Mouse (Mus musculus): ENCODE measurements around the gene Atp5j2. TPM values are rescaled to one million over a fixed set of nuclear protein-coding genes. Genes with fewer than 3 reads are reported as not detected.

Atp5j2 gene
- total RNA-seq, 2 experiments from 2014 or later: 1,105 to 1,150 TPM

GRCm38 (mm10) chr5:145201321-145201991, 9.6 kb upstream of the Atp5j2 start, which contains the start of gene Zkscan14:
Zkscan14 (minus strand) TSS chr5:145201868.
- DNase-seq: peak; percentile 88 to 89

- no peak for DNase-seq
Observed at GRCm38 (mm10) chr5:145200387-145200786, 8.5 kb upstream of the Atp5j2 start.

- DNase-seq: peak; percentile 95 to 96
Observed at GRCm38 (mm10) chr5:145190875-145191798, 725 bp downstream of the Atp5j2 start.

- DNase-seq: no peak
Observed at GRCm38 (mm10) chr5:145190373-145190772, 1.5 kb downstream of the Atp5j2 start.

GRCm38 (mm10) chr5:145189416-145189815, 2.4 kb downstream of the Atp5j2 start:
- no peak for DNase-seq

- no peak for DNase-seq
Observed at GRCm38 (mm10) chr5:145185244-145185643, 6.6 kb downstream of the Atp5j2 start.

GRCm38 (mm10) chr5:145178461-145178980, 13.3 kb downstream of the Atp5j2 start:
- DNase-seq: peak; percentile 26 to 40

- no peak for DNase-seq
Observed at GRCm38 (mm10) chr5:145167306-145167661, 24.6 kb downstream of the Atp5j2 start.

- DNase-seq: peak; percentile 99 to 100
Observed at GRCm38 (mm10) chr5:145166536-145167305, 25.1 kb downstream of the Atp5j2 start, which contains the start of the genes Ptcd1 and Cpsf4. Ptcd1 (minus strand) TSS chr5:145167108. Cpsf4 (plus strand) TSS chr5:145167213.

- DNase-seq: no peak
Observed at GRCm38 (mm10) chr5:145165184-145165583, 26.7 kb downstream of the Atp5j2 start.

- peak; percentile 13 to 27 for DNase-seq
Observed at GRCm38 (mm10) chr5:145164710-145165109, 27.2 kb downstream of the Atp5j2 start.

- no peak for DNase-seq
Observed at GRCm38 (mm10) chr5:145161361-145161760, 30.5 kb downstream of the Atp5j2 start.

- DNase-seq: no peak
Observed at GRCm38 (mm10) chr5:145152690-145153089, 39.2 kb downstream of the Atp5j2 start.

- no peak for DNase-seq
Observed at GRCm38 (mm10) chr5:145149294-145149693, 42.6 kb downstream of the Atp5j2 start.

- no peak for DNase-seq
Observed at GRCm38 (mm10) chr5:145147748-145148147, 44.1 kb downstream of the Atp5j2 start.

- DNase-seq: peak in 1 of 2 experiments; percentile 33
Observed at GRCm38 (mm10) chr5:145140611-145141010, 51.3 kb downstream of the Atp5j2 start.

GRCm38 (mm10) chr5:145139571-145140519, 52.0 kb downstream of the Atp5j2 start, which contains the start of the genes Pdap1 and Bud31:
Pdap1 (minus strand) TSS chr5:145140238.
Bud31 (plus strand) TSS chr5:145140362.
- DNase-seq: peak; percentile 95 to 99

GRCm38 (mm10) chr5:145138836-145139235, 53.0 kb downstream of the Atp5j2 start:
- no peak for DNase-seq

All from heart, adult 18-20 months (tissue).